19 mouse cellular contexts compared by ENCODE assay signal in the genomic region with DNA sequence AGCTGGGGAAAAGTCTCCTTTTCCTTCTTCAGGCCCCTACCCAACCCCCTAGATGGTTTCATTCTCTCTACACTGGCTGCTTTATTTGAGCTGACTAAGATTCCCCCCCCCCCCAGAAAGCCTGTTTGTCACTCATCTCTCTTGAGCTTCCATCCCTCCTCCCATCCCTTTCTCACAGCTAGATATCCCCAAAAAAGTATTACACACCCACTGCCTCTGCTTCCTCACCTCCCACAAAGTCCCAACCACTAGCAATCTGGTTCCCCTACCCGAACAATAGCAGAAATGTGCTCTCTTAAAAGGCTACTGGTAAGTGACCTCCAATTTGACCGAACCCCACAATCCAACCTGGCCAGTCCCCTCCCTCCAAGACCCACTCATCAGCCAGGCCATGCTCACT. TPM values are rescaled to one million over a fixed set of nuclear protein-coding genes. Genes with fewer than 3 reads are reported as not detected.
"Had no signal": no experiment of that assay in that cellular context is flagged by ENCODE, and none has a peak within 500 bp of the region (broad histone marks: within the 10 kb centered on the region; RNA-seq: fewer than 3 reads in every experiment).

No protein-coding gene starts in this region.

- H3K27ac ChIP-seq: midbrain, embryonic 10.5 days; midbrain, embryonic 12.5 days; midbrain, embryonic 15.5 days; neural tube, embryonic 12.5 days; stomach, embryonic 15.5 days; stomach, postnatal 0 days had no signal

- H3K4me2 ChIP-seq: lung, embryonic 14.5 days; midbrain, embryonic 12.5 days; midbrain, embryonic 15.5 days; neural tube, embryonic 12.5 days; stomach, embryonic 15.5 days had no signal

- DNase-seq: lung, adult 18-20 months; lung, embryonic 14.5 days; lung, postnatal 10 days; lung, postnatal 4 days; right cerebral cortex, postnatal 25 days; thymus, adult 18-20 months; thymus, postnatal 14 days; thymus, postnatal 36 days had no signal

- H3K9me3 ChIP-seq: midbrain, embryonic 10.5 days; midbrain, embryonic 12.5 days; midbrain, embryonic 15.5 days; neural tube, embryonic 12.5 days; stomach, embryonic 15.5 days had no signal

- H3K9ac ChIP-seq: lung, embryonic 14.5 days; midbrain, embryonic 12.5 days; midbrain, embryonic 15.5 days; neural tube, embryonic 12.5 days; stomach, embryonic 15.5 days had no signal

- ATAC-seq: midbrain, embryonic 15.5 days had no signal

- H3K4me3 ChIP-seq: midbrain, embryonic 10.5 days; midbrain, embryonic 12.5 days; midbrain, embryonic 15.5 days; neural tube, embryonic 12.5 days; stomach, embryonic 15.5 days had no signal

- H3K27me3 ChIP-seq: midbrain, embryonic 12.5 days; neural tube, embryonic 12.5 days; stomach, embryonic 15.5 days had no signal

- H3K4me1 ChIP-seq: midbrain, embryonic 10.5 days; midbrain, embryonic 12.5 days; midbrain, embryonic 15.5 days; stomach, embryonic 15.5 days had no signal

- H3K36me3 ChIP-seq: midbrain, embryonic 10.5 days; midbrain, embryonic 12.5 days; midbrain, embryonic 15.5 days; neural tube, embryonic 12.5 days; stomach, embryonic 15.5 days had no signal

RNA-seq across cellular contexts. Expression of a gene that starts 9.3 kb away (rescaled TPM):
- total RNA-seq: megakaryocyte, adult 5-6 weeks; megakaryocyte-erythroid progenitor cell, adult 5-6 weeks; monocyte, adult 5-6 weeks; neutrophil, adult 5-6 weeks had no signal
- polyA plus RNA-seq: liver, embryonic 16.5 days had no signal
